Mouse (Mus musculus): Measurements from ENCODE around the gene Opn1mw. TPM values are rescaled to one million over a fixed set of nuclear protein-coding genes. Genes with fewer than 3 reads are reported as not detected.

The Opn1mw gene
- polyA plus RNA-seq, 1 experiment from 2014 or later, result not detected

DNA sequence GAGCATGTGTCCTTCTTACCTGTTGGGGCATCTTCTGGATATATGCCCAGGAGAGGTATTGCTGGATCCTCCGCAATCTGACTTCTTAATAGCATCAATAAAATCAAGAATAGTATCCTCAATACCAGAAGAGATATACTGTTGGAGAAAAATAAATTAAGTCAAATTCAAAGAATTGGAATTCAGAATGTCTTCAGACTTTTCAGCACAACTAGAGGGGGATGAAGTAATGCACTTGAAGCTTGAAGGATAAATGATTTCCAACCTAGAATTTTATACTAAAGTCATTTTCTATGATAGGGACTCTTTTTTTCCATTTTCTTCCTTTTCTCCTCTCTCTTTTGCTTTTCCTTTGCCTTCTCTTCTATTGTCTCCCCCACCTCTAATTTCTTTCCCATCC lies 40.5 kb downstream of the Opn1mw start, which contains the start of gene Tex28:
Gene Tex28 (minus strand): TSS at position 101 of the 400 bp plus-strand sequence.
- Histone ChIP-seq H3K36me3 (ENCODE audit: control insufficient read depth, insufficient read depth, low read length) (no peaks in the 10 kb centered on the region), H3K9ac (ENCODE audit: low read length) (no peak within 1 kb of the TSS), H3K4me2 (replicated peaks; ENCODE audit: low read depth) (no peak within 1 kb of the TSS), H3K4me3 (ENCODE audit: low read depth, low read length) (no peak within 1 kb of the TSS), H3K27ac (replicated peaks) (no peak within 1 kb of the TSS), H3K27me3 (ENCODE audit: control insufficient read depth, insufficient read depth, low read length) (no peaks in the 10 kb centered on the region), H3K9me3 (ENCODE audit: control insufficient read depth, low read length) (no peaks in the 10 kb centered on the region), H3K4me1 (replicated peaks; ENCODE audit: control insufficient read depth, insufficient read depth) (no peaks in the 10 kb centered on the region)
- 85% methylated on average over 1 of the region's 1 CpGs for WGBS
- DNase-seq (ENCODE audit: low spot score) (no peak), ATAC-seq (ENCODE audit: low FRiP score, low TSS enrichment) (no peak)
- no peak for TF ChIP-seq EP300 (optimal IDR thresholded peaks at IDR 0.05)

DNA sequence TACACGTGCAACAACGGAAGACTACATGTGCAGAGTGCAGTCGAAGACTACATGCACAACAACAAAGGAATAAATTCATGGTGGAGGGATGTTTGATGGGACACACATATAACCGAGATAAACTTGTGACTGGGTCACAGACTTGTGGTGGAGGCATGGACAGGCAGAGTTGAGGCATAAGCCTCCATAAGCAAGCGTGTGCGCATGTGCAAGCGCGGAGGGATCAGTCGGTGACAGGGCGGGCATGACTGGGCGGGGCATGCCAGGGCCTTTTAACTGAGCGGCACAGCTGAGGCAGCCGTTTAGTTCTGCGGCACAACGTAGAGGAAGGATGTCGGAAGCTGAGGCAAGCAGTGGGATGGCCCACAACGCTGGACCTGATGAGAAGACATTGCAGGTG lies 49.7 kb downstream of the Opn1mw start, which contains the start of gene Tktl1:
Gene Tktl1 (plus strand): TSS at position 301 of the 400 bp plus-strand sequence.
- H3K27me3 ChIP-seq (ENCODE audit: control insufficient read depth, insufficient read depth, low read length), result no peaks in the 10 kb centered on the region
- 86% methylated on average over 17 of the region's 17 CpGs for WGBS
- H3K27ac ChIP-seq (replicated peaks), result no peak within 1 kb of the TSS
- H3K36me3 ChIP-seq (ENCODE audit: control insufficient read depth, insufficient read depth, low read length), result no peaks in the 10 kb centered on the region
- ATAC-seq (ENCODE audit: low FRiP score, low TSS enrichment) (no peak), DNase-seq (ENCODE audit: low spot score) (no peak)
- no peak within 1 kb of the TSS for H3K4me3 ChIP-seq (ENCODE audit: low read depth, low read length)
- no peak within 1 kb of the TSS for H3K4me2 ChIP-seq (replicated peaks; ENCODE audit: low read depth)
- no peak within 1 kb of the TSS for H3K9ac ChIP-seq (ENCODE audit: low read length)
- TF ChIP-seq EP300 (optimal IDR thresholded peaks at IDR 0.05) (no peak), CTCF (IDR thresholded peaks at IDR 0.05; ENCODE audit: low read depth) (no peak)
- no peaks in the 10 kb centered on the region for H3K9me3 ChIP-seq (ENCODE audit: control insufficient read depth, low read length)
- H3K4me1 ChIP-seq (replicated peaks; ENCODE audit: control insufficient read depth, insufficient read depth), result no peaks in the 10 kb centered on the region

Other genes with a start within 250 kb of the Opn1mw start
- gene Avpr2, start 235.4 kb upstream of the Opn1mw start, polyA plus RNA-seq (2015; fragmentation: Nextera tagmentation; extraction: Ambion mirVana), result 0.42 and 0.67 TPM in 2 replicates
- gene L1cam, start 231.4 kb upstream of the Opn1mw start, polyA plus RNA-seq (2015; fragmentation: Nextera tagmentation; extraction: Ambion mirVana), result 3.9 and 5.8 TPM in 2 replicates
- gene Arhgap4, start 205.6 kb upstream of the Opn1mw start, polyA plus RNA-seq (2015; fragmentation: Nextera tagmentation; extraction: Ambion mirVana), result 1.2 TPM in 2 replicates
- gene Naa10, start 205.5 kb upstream of the Opn1mw start, polyA plus RNA-seq (2015; fragmentation: Nextera tagmentation; extraction: Ambion mirVana), result 82.6 and 88.2 TPM in 2 replicates
- 19.2 and 19.7 TPM in 2 replicates for gene Renbp, start 196.6 kb upstream of the Opn1mw start, polyA plus RNA-seq (2015; fragmentation: Nextera tagmentation; extraction: Ambion mirVana)
- 16.1 and 16.5 TPM in 2 replicates for gene Hcfc1, start 161.1 kb upstream of the Opn1mw start, polyA plus RNA-seq (2015; fragmentation: Nextera tagmentation; extraction: Ambion mirVana)
- 37.6 and 39.5 TPM in 2 replicates for gene Irak1, start 103.5 kb upstream of the Opn1mw start, polyA plus RNA-seq (2015; fragmentation: Nextera tagmentation; extraction: Ambion mirVana)
- gene Mecp2, start 7.9 kb downstream of the Opn1mw start, polyA plus RNA-seq (2015; fragmentation: Nextera tagmentation; extraction: Ambion mirVana), result 6.8 and 6.9 TPM in 2 replicates
- gene Tex28, start 40.4 kb downstream of the Opn1mw start, polyA plus RNA-seq (2015; fragmentation: Nextera tagmentation; extraction: Ambion mirVana), result not detected in 2 replicates
- gene Tktl1, start 49.8 kb downstream of the Opn1mw start, polyA plus RNA-seq (2015; fragmentation: Nextera tagmentation; extraction: Ambion mirVana), result 0.08 and 0.13 TPM in 2 replicates
- gene Flna, start 122.4 kb downstream of the Opn1mw start, polyA plus RNA-seq (2015; fragmentation: Nextera tagmentation; extraction: Ambion mirVana), result 256 and 289 TPM in 2 replicates
- 20.9 TPM in 2 replicates for gene Emd, start 127.2 kb downstream of the Opn1mw start, polyA plus RNA-seq (2015; fragmentation: Nextera tagmentation; extraction: Ambion mirVana)
- gene Rpl10, start 143.3 kb downstream of the Opn1mw start, polyA plus RNA-seq (2015; fragmentation: Nextera tagmentation; extraction: Ambion mirVana), result 762 and 787 TPM in 2 replicates
- gene Taz, start 154.4 kb downstream of the Opn1mw start, polyA plus RNA-seq (2015; fragmentation: Nextera tagmentation; extraction: Ambion mirVana), result 59.5 and 71.1 TPM in 2 replicates
- 15.6 and 15.8 TPM in 2 replicates for gene Dnase1l1, start 154.9 kb downstream of the Opn1mw start, polyA plus RNA-seq (2015; fragmentation: Nextera tagmentation; extraction: Ambion mirVana)
- 106 and 107 TPM in 2 replicates for gene Atp6ap1, start 169.6 kb downstream of the Opn1mw start, polyA plus RNA-seq (2015; fragmentation: Nextera tagmentation; extraction: Ambion mirVana)
- 75.8 and 79.3 TPM in 2 replicates for gene Gdi1, start 177.5 kb downstream of the Opn1mw start, polyA plus RNA-seq (2015; fragmentation: Nextera tagmentation; extraction: Ambion mirVana)
- 37.6 and 37.8 TPM in 2 replicates for gene Fam50a, start 185.6 kb downstream of the Opn1mw start, polyA plus RNA-seq (2015; fragmentation: Nextera tagmentation; extraction: Ambion mirVana)
- gene Plxna3, start 201.6 kb downstream of the Opn1mw start, polyA plus RNA-seq (2015; fragmentation: Nextera tagmentation; extraction: Ambion mirVana), result 2.9 and 3.2 TPM in 2 replicates
- 88.1 and 90.9 TPM in 2 replicates for gene Lage3, start 226.2 kb downstream of the Opn1mw start, polyA plus RNA-seq (2015; fragmentation: Nextera tagmentation; extraction: Ambion mirVana)
- 55.6 and 63.5 TPM in 2 replicates for gene Ubl4a, start 245.8 kb downstream of the Opn1mw start, polyA plus RNA-seq (2015; fragmentation: Nextera tagmentation; extraction: Ambion mirVana)
- 20.0 and 20.6 TPM in 2 replicates for gene Slc10a3, start 245.9 kb downstream of the Opn1mw start, polyA plus RNA-seq (2015; fragmentation: Nextera tagmentation; extraction: Ambion mirVana)

Measured in stomach, postnatal 0 days (tissue).